Mouse (Mus musculus) adrenal gland, postnatal 0 days (tissue): Measurements from ENCODE around the gene Galnt17. TPM values are rescaled to one million over a fixed set of nuclear protein-coding genes. Genes with fewer than 3 reads are reported as not detected.

Experiments used
- polyA plus RNA-seq: library from polyadenylated mRNA; unstranded; fragments of >200 nt; fragmentation: Nextera tagmentation; extraction: Ambion mirVana; gene quantifications from 2 replicates; pipeline ENCODE4 v1.2.1, GENCODE M21; 2015

The Galnt17 gene
- polyA plus RNA-seq = 1.7 and 1.8 TPM in 2 replicates

DNA sequence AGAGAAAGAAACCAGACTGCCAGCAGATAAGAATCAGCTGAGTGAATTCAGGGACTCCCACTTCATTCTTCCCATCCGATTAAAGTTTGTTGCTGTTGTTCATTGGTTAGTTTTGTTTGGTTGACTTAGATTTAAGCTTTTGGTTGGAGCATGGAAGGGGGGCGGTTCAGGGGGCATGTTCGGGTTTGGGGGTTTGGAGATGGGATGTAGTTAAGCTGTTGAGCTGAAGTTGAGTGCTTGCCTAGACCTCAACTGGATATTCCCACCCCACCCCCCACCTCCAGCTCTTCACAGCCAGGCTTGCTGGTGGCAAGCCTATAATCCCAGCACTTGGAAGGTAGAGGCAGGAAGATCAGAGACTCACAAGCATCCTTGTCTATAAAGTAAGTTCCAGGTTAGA is at the start of gene Galnt17:
Gene Galnt17 (minus strand): TSS at position 101 of the 400 bp plus-strand sequence.

